Mouse (Mus musculus) ES-E14 (cell line): ENCODE data around the gene Sis. TPM values are rescaled to one million over a fixed set of nuclear protein-coding genes. Genes with fewer than 3 reads are reported as not detected.

Source experiments
- DNase-seq: peaks from one replicate; pipeline ENCODE4 v3.0.0-alpha.2; 2013; ENCODE audit warnings: low read depth, low spot score
- H3K27ac ChIP-seq: 2 replicates; pipeline ENCODE4 v1.5.1; 2012; ENCODE audit warnings: low read depth, mild to moderate bottlenecking, low read length, moderate library complexity, mixed read lengths; ENCODE audit not compliant: poor library complexity, insufficient read depth, severe bottlenecking
- H3K36me3 ChIP-seq: 2 replicates; pipeline ENCODE4 v1.6.1; 2012; ENCODE audit warnings: mild to moderate bottlenecking, low read length, moderate library complexity, mixed read lengths; ENCODE audit not compliant: control insufficient read depth, poor library complexity, insufficient read depth, severe bottlenecking
- H3K4me1 ChIP-seq, 2 experiments: fragments of 150-350 bp in 1 of 2; sonication (generic) in 1 of 2; 2 replicates each; pipeline ENCODE4 v1.6.1; 2012; ENCODE audit warnings: low read length in 2 of 2, mild to moderate bottlenecking in 1 of 2, mixed read lengths in 1 of 2; ENCODE audit not compliant: control insufficient read depth in 2 of 2, insufficient read depth in 2 of 2, poor library complexity in 1 of 2
- H3K4me3 ChIP-seq, 2 experiments: fragments of 150-350 bp in 1 of 2; sonication (generic) in 1 of 2; 2 replicates each; pipeline ENCODE4 v1.5.1; 2012; ENCODE audit warnings: low read length in 2 of 2, low read depth in 1 of 2, mild to moderate bottlenecking in 1 of 2, mixed read lengths in 1 of 2; ENCODE audit not compliant: insufficient read depth in 1 of 2, poor library complexity in 1 of 2, severe bottlenecking in 1 of 2
- H3K9ac ChIP-seq: 2 replicates; pipeline ENCODE4 v1.6.1; 2012; ENCODE audit warnings: low read depth, mild to moderate bottlenecking, low read length, mixed read lengths; ENCODE audit not compliant: poor library complexity, insufficient read depth, severe bottlenecking
- H3K9me3 ChIP-seq: fragments of 150-350 bp; sonication (generic); 2 replicates; pipeline ENCODE4 v1.6.1; 2012; ENCODE audit warnings: low read depth, mild to moderate bottlenecking, low read length; ENCODE audit not compliant: control insufficient read depth, insufficient read depth
- CHD2 ChIP-seq: IDR thresholded peaks from 2 replicates; pipeline ENCODE4 v1.6.1; 2014; ENCODE audit warnings: mild to moderate bottlenecking, low read depth, low read length, inconsistent platforms
- HCFC1 ChIP-seq: IDR thresholded peaks from 2 replicates; pipeline ENCODE4 v1.6.1; 2012; ENCODE audit warnings: low read length, inconsistent platforms, borderline replicate concordance; ENCODE audit not compliant: insufficient read depth
- MAFK ChIP-seq: IDR thresholded peaks from 2 replicates; pipeline ENCODE4 v1.6.1; 2014; ENCODE audit warnings: mild to moderate bottlenecking, low read depth, low read length, inconsistent platforms; ENCODE audit not compliant: insufficient read depth
- ZC3H11A ChIP-seq: IDR thresholded peaks from 2 replicates; pipeline ENCODE4 v1.6.1; 2012; ENCODE audit warnings: low read depth, mild to moderate bottlenecking, inconsistent platforms, low read length, borderline replicate concordance
- ZNF384 ChIP-seq: IDR thresholded peaks from 2 replicates; pipeline ENCODE4 v1.6.1; 2012; ENCODE audit warnings: low read depth, low read length, inconsistent platforms
- in situ Hi-C, 2 experiments: fragments of 600-800 bp; cut with MboI; formaldehyde crosslinking; loops; one replicate each; pipeline ENCODE4 v1.15.1; 2025; ENCODE audit warnings: low sequenced_read_pairs in 2 of 2, inconsistent platforms in 1 of 2; ENCODE audit not compliant: unreplicated experiment in 2 of 2
- total RNA-seq: library from RNA; depleted of rRNA; stranded (reverse); fragments of 300-350 nt; gene quantifications from 2 replicates; pipeline ENCODE4 v1.2.3, GENCODE M21; 2012; rRNA removed

Gene Sis
- total RNA-seq, 1 experiment, result not detected

- no peaks in the 10 kb centered on the region; the same call in 1 of the 2 replicates for H3K9me3 ChIP-seq
- in situ Hi-C loops, result no loop called here
- no peaks in the 10 kb centered on the region; a peak in 1 of 4 replicates for H3K4me1 ChIP-seq
- H3K9ac ChIP-seq, result no peak overlapping the region
- H3K36me3 ChIP-seq, result no peaks in the 10 kb centered on the region
- no peak for TF ChIP-seq HCFC1
- no peak for TF ChIP-seq ZNF384
- no peak for TF ChIP-seq ZC3H11A
- TF ChIP-seq MAFK, result no peak
- peak; percentile 70 for TF ChIP-seq CHD2
- H3K27ac ChIP-seq, result peak overlapping the region; percentile 7; the same call in 1 of the 2 replicates
- H3K4me3 ChIP-seq, result no peak overlapping the region
- peak; percentile 45 for DNase-seq
These were observed 108.9 kb downstream of the Sis start for GRCm38 (mm10) chr3:72858738-72859137.

GRCm38 (mm10) chr3:72855405-72855804 is 112.3 kb downstream of the Sis start:
- TF ChIP-seq ZC3H11A (no peak), MAFK (no peak), HCFC1 (no peak), ZNF384 (no peak), CHD2 (no peak)
- H3K4me1 ChIP-seq, result no peaks in the 10 kb centered on the region; a peak in 1 of 4 replicates
- in situ Hi-C loops, result no loop called here
- H3K27ac ChIP-seq, result no peak overlapping the region
- H3K9ac ChIP-seq, result no peak overlapping the region
- H3K4me3 ChIP-seq, result no peak overlapping the region
- H3K9me3 ChIP-seq, result no peaks in the 10 kb centered on the region
- no peak for DNase-seq
- H3K36me3 ChIP-seq, result no peaks in the 10 kb centered on the region

GRCm38 (mm10) chr3:72840641-72841040 is 127.0 kb downstream of the Sis start:
- no peaks in the 10 kb centered on the region for H3K9me3 ChIP-seq
- H3K4me1 ChIP-seq, result no peaks in the 10 kb centered on the region
- no peak overlapping the region for H3K9ac ChIP-seq
- TF ChIP-seq MAFK (no peak), HCFC1 (no peak), CHD2 (no peak), ZNF384 (no peak), ZC3H11A (no peak)
- H3K36me3 ChIP-seq, result no peaks in the 10 kb centered on the region
- no peak overlapping the region for H3K27ac ChIP-seq
- no peak for DNase-seq
- in situ Hi-C loops, result no loop called here
- H3K4me3 ChIP-seq, result no peak overlapping the region

Other genes starting within 250 kb of the Sis start
- gene Slitrk3, start 89.9 kb upstream of the Sis start, total RNA-seq, result 0.04 TPM in 1 of 2 replicates, not detected in the other